Mouse (Mus musculus) heart, adult 18-20 months (tissue): ENCODE results near the gene Fam160a1. TPM values are rescaled to one million over a fixed set of nuclear protein-coding genes. Genes with fewer than 3 reads are reported as not detected.

ENCODE experiments used
- DNase-seq, 2 experiments: peaks; one replicate each; pipeline ENCODE4 v3.0.0; 2021 to 2022; ENCODE audit warnings: mixed read lengths in 1 of 2
- total RNA-seq, 2 experiments: library from RNA; stranded (reverse); gene quantifications; 2 replicates each; pipeline ENCODE4 v1.2.3; 2021

Fam160a1 gene
- total RNA-seq, 2 experiments from 2014 or later = 47.6 to 48.0 TPM

DNA sequence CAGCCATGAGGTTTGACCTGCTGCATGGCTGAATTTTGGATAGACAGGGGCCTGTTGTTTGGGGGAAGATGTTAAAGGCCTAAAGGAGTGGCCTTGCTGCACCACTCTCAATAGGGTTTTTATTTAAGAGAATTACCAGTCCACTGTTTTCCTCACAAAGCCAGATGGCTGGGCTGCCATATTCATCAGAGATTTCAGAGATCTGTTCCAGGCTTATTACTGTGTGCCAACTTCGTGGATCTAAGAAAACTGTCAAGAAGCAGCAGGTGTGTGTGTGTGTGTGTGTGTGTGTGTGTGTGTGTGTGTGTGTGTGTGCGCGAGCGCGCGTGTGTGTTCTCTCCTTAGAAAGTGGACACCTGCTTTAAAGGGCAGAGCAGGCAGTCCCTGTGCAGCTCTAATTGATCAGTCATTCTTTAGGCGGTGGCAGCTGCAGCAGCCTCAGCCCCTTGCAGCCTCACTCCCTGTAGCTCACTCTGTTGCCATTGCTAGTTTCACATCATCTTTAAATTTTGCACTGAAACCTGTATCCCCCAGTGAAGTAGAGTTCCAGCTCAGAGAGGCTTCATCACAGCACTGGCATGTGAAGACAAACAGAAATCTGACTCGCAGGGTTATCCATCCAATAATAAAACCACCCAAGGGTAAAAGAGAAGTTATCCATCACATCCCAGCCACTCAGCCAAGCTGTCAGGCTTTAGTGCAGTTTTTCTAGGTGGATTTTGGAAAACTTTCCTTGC, 182.5 kb downstream of the Fam160a1 start:
- DNase-seq = no peak

DNA sequence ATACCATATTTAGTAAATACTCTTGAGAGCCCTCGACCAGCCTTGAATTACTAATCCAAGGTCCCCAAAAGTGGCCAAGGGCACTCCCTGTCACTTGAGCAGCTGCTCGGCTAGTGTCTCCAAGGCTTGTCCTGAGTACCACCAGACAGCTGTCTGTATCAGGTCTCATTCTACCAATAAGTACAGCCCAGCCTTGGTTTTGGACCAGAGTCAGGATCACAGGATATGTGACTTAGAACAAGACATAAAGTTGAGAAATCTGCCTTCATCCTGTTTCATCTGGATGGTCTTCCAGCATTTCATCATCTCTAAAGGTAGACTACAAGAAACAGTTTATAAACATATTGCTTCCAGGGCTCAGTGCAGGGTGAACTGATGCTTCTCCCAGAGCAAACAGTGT, 183.4 kb downstream of the Fam160a1 start:
- no peak for DNase-seq

DNA sequence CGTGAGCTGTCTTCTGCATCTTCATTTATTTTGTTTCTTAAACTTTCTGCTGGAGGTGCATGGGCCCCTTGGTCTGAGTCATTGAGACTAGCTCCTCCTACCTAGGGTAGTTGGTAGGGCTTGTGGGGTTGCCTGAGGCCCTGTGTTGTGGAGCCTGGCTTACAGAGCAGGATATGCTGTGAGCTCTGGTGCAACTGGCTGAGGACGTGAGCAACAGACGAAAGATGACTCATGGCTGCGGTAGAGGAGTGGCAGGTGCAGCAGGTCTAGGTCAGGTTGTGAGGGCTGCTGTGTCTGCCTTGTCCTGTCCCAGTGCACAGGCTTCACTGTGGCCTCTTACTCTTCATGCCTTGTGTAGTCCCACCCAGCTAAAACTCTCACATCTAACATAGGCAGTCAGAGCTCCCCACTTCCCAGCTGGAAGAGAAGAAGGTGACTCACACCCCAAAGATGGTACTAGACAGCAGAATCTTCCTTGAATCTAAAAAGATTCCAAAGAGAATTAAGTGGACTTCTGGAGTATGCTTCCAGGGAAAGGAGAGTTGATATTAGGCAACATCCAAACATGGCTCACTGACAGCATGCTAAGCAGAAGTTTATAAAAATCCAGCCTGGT, 187.1 kb downstream of the Fam160a1 start:
- DNase-seq = no peak

DNA sequence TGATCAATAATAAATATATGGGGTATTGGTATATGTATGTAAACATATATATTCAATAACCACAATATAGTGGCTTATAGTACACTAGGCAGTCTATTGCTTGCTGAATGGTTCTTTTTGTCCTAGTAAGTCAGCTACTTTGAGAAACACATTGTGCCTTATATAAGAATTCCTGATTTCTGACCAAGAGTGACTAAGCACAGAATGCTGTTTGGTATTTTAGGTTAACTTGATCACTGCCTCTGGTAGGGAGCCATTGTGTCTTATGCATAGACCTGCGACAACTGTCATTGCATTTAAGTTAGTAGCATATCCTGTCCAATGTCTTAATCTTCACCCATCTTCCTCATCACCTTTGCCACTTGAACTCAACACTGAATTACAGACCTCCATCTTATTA, 197.3 kb downstream of the Fam160a1 start:
- DNase-seq = no peak

DNA sequence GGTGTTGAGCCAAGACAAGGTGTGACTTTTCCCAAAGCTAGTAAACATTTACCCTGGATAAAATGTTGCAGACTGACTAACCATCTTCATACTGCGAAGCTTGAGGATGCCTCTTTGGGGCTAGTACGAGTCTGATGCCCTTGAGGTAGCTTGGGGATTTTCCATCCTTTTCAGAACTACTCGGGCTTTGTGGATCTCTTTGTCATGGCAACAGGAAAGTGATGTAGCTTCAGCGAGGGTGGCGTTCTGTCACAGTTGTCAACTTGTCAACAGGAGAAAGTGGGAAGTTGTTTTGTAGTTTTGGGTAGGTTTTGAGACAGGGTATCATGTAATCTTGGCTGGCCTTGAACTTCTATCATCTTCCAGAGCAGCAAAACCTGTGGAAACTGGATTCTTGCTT, 197.7 kb downstream of the Fam160a1 start:
- no peak for DNase-seq

DNA sequence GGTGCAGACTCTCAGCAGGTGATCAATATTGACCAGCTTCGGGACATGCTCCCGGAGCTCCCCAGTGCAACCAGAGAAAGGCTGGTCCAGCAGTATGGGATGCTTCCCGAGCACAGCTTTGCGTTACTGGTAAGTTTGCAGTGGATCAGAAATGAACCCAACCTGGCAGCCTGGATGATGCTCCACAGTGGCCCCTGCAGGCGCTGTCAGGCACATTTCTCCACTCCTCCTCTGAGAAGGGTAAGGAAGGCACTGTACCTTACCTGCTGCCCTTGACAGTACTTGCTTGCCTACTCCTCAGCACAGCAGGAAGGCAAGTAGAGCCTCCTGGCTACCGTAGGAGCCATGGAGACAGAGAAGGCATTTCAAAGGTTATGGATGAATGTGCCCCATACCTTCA, 198.2 kb downstream of the Fam160a1 start:
- DNase-seq = no peak

DNA sequence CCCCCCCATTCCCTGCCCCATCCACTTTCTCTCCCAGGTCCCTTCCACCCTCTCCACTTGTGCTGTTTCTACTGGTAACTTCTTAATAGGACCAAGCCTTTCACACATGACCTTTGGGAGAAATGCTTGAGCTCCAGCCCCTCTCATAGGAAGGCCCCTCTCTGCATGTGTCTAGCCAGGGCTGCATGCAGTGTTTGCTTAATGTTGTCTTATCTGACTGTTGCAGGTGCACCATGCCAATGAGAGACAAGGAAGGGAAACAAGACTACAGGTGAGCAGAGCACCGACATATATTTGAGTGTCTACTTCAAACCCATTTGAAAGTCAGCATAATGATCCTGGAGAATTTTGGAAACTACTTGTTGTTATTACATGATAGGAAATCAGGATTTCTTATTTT, 200.7 kb downstream of the Fam160a1 start:
- no peak for DNase-seq

Other genes with a start within 250 kb of the Fam160a1 start
- gene Gatb, start 243.2 kb downstream of the Fam160a1 start, total RNA-seq = 10 to 100 TPM; 52.3 to 52.6 TPM
- gene Glt28d2, start 70.2 kb upstream of the Fam160a1 start, total RNA-seq = 1 to 10 TPM; 8.1 to 8.6 TPM
- gene Gm37240, start 70.2 kb upstream of the Fam160a1 start, total RNA-seq = 10 to 100 TPM; 30.0 to 39.3 TPM
- 10 to 100 TPM; 15.4 to 18.2 TPM for gene Sh3d19, start 153.8 kb upstream of the Fam160a1 start, total RNA-seq
- not detected for gene Prss48, start 185.2 kb upstream of the Fam160a1 start, total RNA-seq